Comparison of ENCODE assay signal across 8 mouse cellular contexts in the genomic region with DNA sequence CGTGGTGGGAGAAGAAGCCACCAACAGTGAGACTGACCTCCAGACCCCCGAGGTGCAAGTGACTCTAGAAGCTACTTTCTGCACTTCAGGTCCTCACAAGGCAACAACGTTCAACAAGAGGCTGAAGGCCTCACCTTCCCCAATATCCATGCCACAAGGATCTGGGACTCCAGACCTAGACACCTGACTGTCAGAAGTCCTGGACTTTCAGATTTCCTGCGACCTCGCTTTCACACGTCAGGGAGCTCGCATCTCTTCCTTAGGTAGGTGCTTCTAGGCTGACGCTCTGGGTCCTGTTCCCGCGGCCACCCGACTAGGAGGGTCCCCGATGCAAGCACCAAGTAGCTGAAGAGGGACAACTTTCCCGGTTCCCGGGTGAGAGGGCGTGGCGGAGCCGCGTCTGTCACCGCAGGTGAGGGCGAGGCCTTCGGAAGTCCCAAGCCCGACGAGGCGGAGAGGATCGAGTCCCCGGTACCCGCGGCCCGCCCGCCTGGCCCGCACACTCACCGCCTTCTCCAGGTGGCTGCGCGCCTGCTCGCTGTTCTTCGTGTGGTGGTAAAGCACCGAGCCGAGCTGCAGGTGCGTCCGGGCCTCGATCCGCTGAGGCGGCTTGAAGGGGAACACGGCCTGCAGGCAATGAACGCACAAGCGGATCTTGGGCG. TPM values are rescaled to one million over a fixed set of nuclear protein-coding genes. Genes with fewer than 3 reads are reported as not detected.
DNase-seq lines count a peak whose midpoint lies in the region; ATAC-seq and TF ChIP-seq lines count a peak whose summit lies in the region.

No protein-coding gene starts in this region.

- 1% methylated on average over 47 of the region's 47 CpGs for WGBS in heart, embryonic 13.5 days
- WGBS in forebrain, embryonic 14.5 days, result 2% methylated on average over 47 of the region's 47 CpGs
- under 1% methylated on average over 47 of the region's 47 CpGs for WGBS in lung, postnatal 0 days

- no peak for DNase-seq in heart, adult 18-20 months
- peak; percentile 25 for DNase-seq in NIH3T3 (ENCODE audit: low read depth)
- peak; percentile 9 for DNase-seq in forebrain, embryonic 14.5 days (ENCODE audit: low spot score)
- peak; percentile 34 to 41 for DNase-seq in kidney, adult 8-10 months
- peak; percentile 26 for DNase-seq in lung, postnatal 0 days (ENCODE audit: low spot score)
- peak; percentile 29 to 34 for DNase-seq in spleen, postnatal 14 days (ENCODE audit: low spot score in 2 of 2)
- DNase-seq in B cell, adult 2 months, result no peak

- H3K9ac ChIP-seq in heart, embryonic 13.5 days, result peak overlapping the region; percentile 98
- H3K9ac ChIP-seq in forebrain, embryonic 14.5 days (ENCODE audit: low read length), result peak overlapping the region; percentile 98
- peak overlapping the region; percentile 98 for H3K9ac ChIP-seq in lung, postnatal 0 days (replicated peaks; ENCODE audit: low read depth)

- H3K9me3 ChIP-seq in heart, embryonic 13.5 days, result no peaks in the 10 kb centered on the region
- no peaks in the 10 kb centered on the region for H3K9me3 ChIP-seq in forebrain, embryonic 14.5 days (replicated peaks; ENCODE audit: control insufficient read depth, low read length)
- H3K9me3 ChIP-seq in lung, postnatal 0 days (ENCODE audit: low read length), result no peaks in the 10 kb centered on the region

- 0 out of 2 replicates have a peak, but pooled peaks cover 6% of the 10 kb centered on the region for H3K36me3 ChIP-seq in heart, embryonic 13.5 days
- peaks cover 3% of the 10 kb centered on the region; the same call in 1 of the 2 replicates for H3K36me3 ChIP-seq in forebrain, embryonic 14.5 days (ENCODE audit: control insufficient read depth, insufficient read depth, low read length)
- H3K36me3 ChIP-seq in lung, postnatal 0 days (ENCODE audit: insufficient read depth, low read length), result no peaks in the 10 kb centered on the region

- peak overlapping the region; percentile 96 for H3K4me2 ChIP-seq in heart, embryonic 13.5 days
- H3K4me2 ChIP-seq in forebrain, embryonic 14.5 days (ENCODE audit: low read length), result peak overlapping the region; percentile 88
- H3K4me2 ChIP-seq in lung, postnatal 0 days (replicated peaks; ENCODE audit: low read depth, low read length), result peak overlapping the region; percentile 78

- H3K27ac ChIP-seq in heart, embryonic 13.5 days (replicated peaks), result peak overlapping the region; percentile 77
- H3K27ac ChIP-seq in forebrain, embryonic 14.5 days (ENCODE audit: low read depth, low read length), result peak overlapping the region; percentile 64; the same call in 1 of the 2 replicates
- H3K27ac ChIP-seq in lung, postnatal 0 days (ENCODE audit: low read length), result peak overlapping the region; percentile 79

- no peaks in the 10 kb centered on the region for H3K27me3 ChIP-seq in heart, embryonic 13.5 days (replicated peaks)
- H3K27me3 ChIP-seq in forebrain, embryonic 14.5 days (replicated peaks; ENCODE audit: control insufficient read depth, insufficient read depth, low read length), result no peaks in the 10 kb centered on the region
- H3K27me3 ChIP-seq in lung, postnatal 0 days (replicated peaks; ENCODE audit: insufficient read depth, low read length), result no peaks in the 10 kb centered on the region

- TF ChIP-seq EP300 in lung, postnatal 0 days (IDR thresholded peaks at IDR 0.05), result no peak

- peak overlapping the region; percentile 100 for H3K4me3 ChIP-seq in heart, embryonic 13.5 days
- H3K4me3 ChIP-seq in forebrain, embryonic 14.5 days (ENCODE audit: low read depth, low read length), result peak overlapping the region; percentile 100
- peak overlapping the region; percentile 96 for H3K4me3 ChIP-seq in lung, postnatal 0 days (ENCODE audit: low read depth, low read length)

- peak; percentile 22 for ATAC-seq in heart, embryonic 13.5 days (ENCODE audit: extremely low read depth, insufficient number of reproducible peaks, low FRiP score, low TSS enrichment)
- ATAC-seq in forebrain, embryonic 14.5 days, result no peak; the same call in 1 of the 2 replicates
- ATAC-seq in lung, postnatal 0 days, result peak; percentile 43

- H3K4me1 ChIP-seq in heart, embryonic 13.5 days, result peaks cover 48% of the 10 kb centered on the region
- H3K4me1 ChIP-seq in forebrain, embryonic 14.5 days (ENCODE audit: control insufficient read depth, insufficient read depth, low read length), result peaks cover 20% of the 10 kb centered on the region
- peaks cover 7% of the 10 kb centered on the region; the same call in 1 of the 2 replicates for H3K4me1 ChIP-seq in lung, postnatal 0 days (ENCODE audit: insufficient read depth, low read depth, low read length)

- TF ChIP-seq CTCF in lung, postnatal 0 days (IDR thresholded peaks at IDR 0.05), result no peak

RNA-seq across cellular contexts. Expression of gene Mau2, which starts 0.5 kb away (rescaled TPM):
- 34.9 and 36.0 TPM in 2 replicates for polyA plus RNA-seq in heart, embryonic 13.5 days (2015; fragmentation: Nextera tagmentation; extraction: Ambion mirVana)
- total RNA-seq in heart, adult 18-20 months (2021), result 10 to 100 TPM; 30.7 to 32.2 TPM
- 67.4 and 78.1 TPM in 2 replicates for polyA plus RNA-seq in forebrain, embryonic 14.5 days (2014; fragmentation: Nextera tagmentation; extraction: Ambion mirVana)
- 37.1 and 37.2 TPM in 2 replicates for polyA plus RNA-seq in lung, postnatal 0 days (2015; fragmentation: Nextera tagmentation; extraction: Ambion mirVana)

RNA-seq across cellular contexts. Expression of gene Sugp1, which starts 0.6 kb away (rescaled TPM):
- polyA plus RNA-seq in heart, embryonic 13.5 days (2015; fragmentation: Nextera tagmentation; extraction: Ambion mirVana), result 31.1 and 32.6 TPM in 2 replicates
- 10 to 100 TPM; 15.8 to 17.6 TPM for total RNA-seq in heart, adult 18-20 months (2021)
- 43.5 and 45.5 TPM in 2 replicates for polyA plus RNA-seq in forebrain, embryonic 14.5 days (2014; fragmentation: Nextera tagmentation; extraction: Ambion mirVana)
- 25.4 and 27.3 TPM in 2 replicates for polyA plus RNA-seq in lung, postnatal 0 days (2015; fragmentation: Nextera tagmentation; extraction: Ambion mirVana)

RNA-seq across cellular contexts. Expression of gene Tm6sf2, which starts 30.7 kb away (rescaled TPM):
- polyA plus RNA-seq in heart, embryonic 13.5 days (2015; fragmentation: Nextera tagmentation; extraction: Ambion mirVana), result 1.1 and 1.6 TPM in 2 replicates
- total RNA-seq in heart, adult 18-20 months (2021), result 1 to 10 TPM in 1 of 2 experiments, under 1 TPM in 1; 0.52 to 1.4 TPM
- 0.11 and 0.73 TPM in 2 replicates for polyA plus RNA-seq in forebrain, embryonic 14.5 days (2014; fragmentation: Nextera tagmentation; extraction: Ambion mirVana)
- polyA plus RNA-seq in lung, postnatal 0 days (2015; fragmentation: Nextera tagmentation; extraction: Ambion mirVana), result 3.8 and 4.2 TPM in 2 replicates

RNA-seq across cellular contexts. Expression of gene Hapln4, which starts 41.2 kb away (rescaled TPM):
- 0.12 and 0.23 TPM in 2 replicates for polyA plus RNA-seq in heart, embryonic 13.5 days (2015; fragmentation: Nextera tagmentation; extraction: Ambion mirVana)
- total RNA-seq in heart, adult 18-20 months (2021), result under 1 TPM in 1 of 2 experiments, not detected in 1; 0.08 TPM
- 0.19 and 0.28 TPM in 2 replicates for polyA plus RNA-seq in forebrain, embryonic 14.5 days (2014; fragmentation: Nextera tagmentation; extraction: Ambion mirVana)
- not detected in 2 replicates for polyA plus RNA-seq in lung, postnatal 0 days (2015; fragmentation: Nextera tagmentation; extraction: Ambion mirVana)

RNA-seq across cellular contexts. Expression of gene Gatad2a, which starts 45.8 kb away (rescaled TPM):
- 27.3 and 29.9 TPM in 2 replicates for polyA plus RNA-seq in heart, embryonic 13.5 days (2015; fragmentation: Nextera tagmentation; extraction: Ambion mirVana)
- total RNA-seq in heart, adult 18-20 months (2021), result 10 to 100 TPM; 30.6 to 32.7 TPM
- polyA plus RNA-seq in forebrain, embryonic 14.5 days (2014; fragmentation: Nextera tagmentation; extraction: Ambion mirVana), result 28.8 and 30.5 TPM in 2 replicates
- 40.9 and 41.8 TPM in 2 replicates for polyA plus RNA-seq in lung, postnatal 0 days (2015; fragmentation: Nextera tagmentation; extraction: Ambion mirVana)

Comparison
In these comparisons a context has a peak if more than half of its experiments do, and no peak if none do; other contexts are left out.
1. DNase-seq: peak in NIH3T3 (single experiment), forebrain, embryonic 14.5 days (single experiment), kidney, adult 8-10 months (2 of 2), lung, postnatal 0 days (single experiment) and spleen, postnatal 14 days (2 of 2); none in heart, adult 18-20 months (0 of 2) and B cell, adult 2 months (0 of 2).
2. Peak in every context shown above with its lines, with median percentiles within 50 percentile points of each other: H3K27ac ChIP-seq, H3K4me2 ChIP-seq, H3K4me3 ChIP-seq and H3K9ac ChIP-seq.